Mouse (Mus musculus): ENCODE measurements at regions not wholly inside any gene's neighbourhood (a gene's known extent, or its start where the extent isn't known, plus 50 kb on each side); places are given as distances from the start of the nearest gene placed in this dataset.

- DNase-seq (ENCODE audit: low spot score in 2 of 2), result no peak
Observed at GRCm38 (mm10) chr7:66491501-66491900, 64.2 kb upstream of the Aldh1a3 start.

GRCm38 (mm10) chr7:66490073-66490472 lies 62.8 kb upstream of the Aldh1a3 start:
- DNase-seq (ENCODE audit: low spot score in 2 of 2), result no peak

DNA sequence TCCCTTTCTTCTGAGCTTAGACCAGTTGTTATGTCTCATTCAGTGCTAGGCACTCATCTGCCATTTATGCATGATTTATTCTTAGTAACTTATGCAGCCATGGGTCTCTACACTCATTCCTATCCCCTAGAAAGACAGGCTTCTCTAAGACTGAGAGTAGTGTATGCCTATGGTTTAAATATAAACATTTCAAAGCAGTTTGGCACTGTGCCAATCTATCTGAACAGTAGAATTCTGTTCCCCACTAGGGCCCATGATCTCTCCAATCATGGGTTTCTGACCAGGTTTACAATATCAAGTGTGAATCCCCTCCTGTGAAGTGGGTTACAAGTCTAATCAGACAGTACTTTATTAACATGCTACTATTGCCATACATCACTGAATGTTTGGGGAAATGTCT lies 60.4 kb upstream of the Aldh1a3 start:
- no peak for DNase-seq (ENCODE audit: low spot score in 2 of 2)

GRCm38 (mm10) chr7:66480446-66480845 lies 53.1 kb upstream of the Aldh1a3 start:
- DNase-seq (ENCODE audit: low spot score in 2 of 2), result no peak

GRCm38 (mm10) chr7:66479321-66479720 lies 52.0 kb upstream of the Aldh1a3 start:
- no peak for DNase-seq (ENCODE audit: low spot score in 2 of 2)

DNA sequence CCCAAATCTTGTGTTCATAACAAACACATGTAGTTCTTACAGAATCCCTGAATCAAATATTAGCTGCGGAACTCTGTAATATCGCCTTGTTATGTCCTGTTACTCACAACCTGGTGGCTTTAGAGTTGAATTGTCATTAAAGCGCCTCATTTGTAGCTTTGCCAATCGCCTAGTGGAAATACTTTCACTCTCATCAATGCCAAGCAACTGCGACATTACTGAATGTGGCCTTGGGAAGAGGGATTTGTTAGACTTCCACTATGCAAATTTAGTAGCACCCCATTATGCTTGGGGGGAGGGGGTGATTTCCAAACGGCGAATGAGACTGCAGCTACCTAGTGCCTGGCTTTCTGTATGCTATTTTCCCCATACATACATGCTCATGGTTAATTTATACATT lies 50.8 kb upstream of the Aldh1a3 start:
- no peak for DNase-seq (ENCODE audit: low spot score in 2 of 2)

- no peak for DNase-seq (ENCODE audit: low spot score in 2 of 2)
Observed at GRCm38 (mm10) chr7:66477475-66477874, 50.2 kb upstream of the Aldh1a3 start.

Measured in heart, adult 9 months (tissue).